Mouse (Mus musculus): ENCODE data around the gene Rars. TPM values are rescaled to one million over a fixed set of nuclear protein-coding genes. Genes with fewer than 3 reads are reported as not detected.
A peak's percentile ranks its signal among the peaks of the same experiment; 100 is the strongest.

The Rars gene
- polyA plus RNA-seq, 1 experiment from 2014 or later, result 73.1 TPM

GRCm38 (mm10) chr11:35784537-35784936 is 49.8 kb downstream of the Rars start:
- no peaks in the 10 kb centered on the region for H3K9me3 ChIP-seq (ENCODE audit: control insufficient read depth, low read length)
- H3K4me2 ChIP-seq (ENCODE audit: low read length), result no peak overlapping the region
- ATAC-seq (ENCODE audit: low FRiP score, low TSS enrichment) (no peak), DNase-seq (no peak)
- no peaks in the 10 kb centered on the region for H3K4me1 ChIP-seq (ENCODE audit: control insufficient read depth, insufficient read depth, low read length)
- 95% methylated on average over 4 of the region's 4 CpGs for WGBS
- H3K27ac ChIP-seq (replicated peaks; ENCODE audit: low read depth, low read length), result no peak overlapping the region
- H3K36me3 ChIP-seq (ENCODE audit: control insufficient read depth, insufficient read depth, low read length), result peaks cover 71% of the 10 kb centered on the region
- no peaks in the 10 kb centered on the region for H3K27me3 ChIP-seq (ENCODE audit: control insufficient read depth, insufficient read depth, low read length)
- no peak overlapping the region for H3K4me3 ChIP-seq (replicated peaks; ENCODE audit: low read depth, low read length)
- no peak overlapping the region for H3K9ac ChIP-seq (replicated peaks; ENCODE audit: low read length)

DNA sequence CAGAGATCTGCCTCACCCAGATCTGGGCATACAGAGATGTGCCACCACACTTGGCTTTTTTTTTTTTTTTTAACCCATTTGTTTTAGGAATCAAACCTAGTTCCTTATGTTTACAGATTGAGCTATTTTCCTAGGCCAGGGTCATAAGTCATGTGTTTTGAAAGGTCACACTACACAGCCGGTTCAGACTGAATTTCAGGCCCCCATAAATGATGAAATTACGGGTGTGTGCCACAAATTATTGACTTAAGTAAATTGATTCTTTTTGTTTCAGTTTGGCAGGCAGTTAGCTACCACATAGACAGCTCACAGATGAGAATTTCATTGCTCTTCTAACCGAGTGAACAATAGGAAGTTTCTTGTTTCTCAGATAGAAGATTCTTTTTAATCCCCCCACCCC is 50.3 kb downstream of the Rars start:
- H3K27me3 ChIP-seq (ENCODE audit: control insufficient read depth, insufficient read depth, low read length), result no peaks in the 10 kb centered on the region
- DNase-seq (no peak), ATAC-seq (ENCODE audit: low FRiP score, low TSS enrichment) (no peak)
- H3K27ac ChIP-seq (replicated peaks; ENCODE audit: low read depth, low read length), result no peak overlapping the region
- H3K9ac ChIP-seq (replicated peaks; ENCODE audit: low read length), result no peak overlapping the region
- no peaks in the 10 kb centered on the region for H3K9me3 ChIP-seq (ENCODE audit: control insufficient read depth, low read length)
- no peak overlapping the region for H3K4me2 ChIP-seq (ENCODE audit: low read length)
- no peak overlapping the region for H3K4me3 ChIP-seq (replicated peaks; ENCODE audit: low read depth, low read length)
- 91% methylated on average over 3 of the region's 3 CpGs for WGBS
- H3K36me3 ChIP-seq (ENCODE audit: control insufficient read depth, insufficient read depth, low read length), result peaks cover 75% of the 10 kb centered on the region
- no peaks in the 10 kb centered on the region for H3K4me1 ChIP-seq (ENCODE audit: control insufficient read depth, insufficient read depth, low read length)

GRCm38 (mm10) chr11:35783038-35783437 is 51.3 kb downstream of the Rars start:
- DNase-seq (no peak), ATAC-seq (ENCODE audit: low FRiP score, low TSS enrichment) (no peak)
- Histone ChIP-seq H3K4me1 (ENCODE audit: control insufficient read depth, insufficient read depth, low read length) (no peaks in the 10 kb centered on the region), H3K4me2 (ENCODE audit: low read length) (no peak overlapping the region), H3K9me3 (ENCODE audit: control insufficient read depth, low read length) (no peaks in the 10 kb centered on the region), H3K27me3 (ENCODE audit: control insufficient read depth, insufficient read depth, low read length) (no peaks in the 10 kb centered on the region), H3K9ac (replicated peaks; ENCODE audit: low read length) (no peak overlapping the region), H3K36me3 (ENCODE audit: control insufficient read depth, insufficient read depth, low read length) (peaks cover 83% of the 10 kb centered on the region), H3K4me3 (replicated peaks; ENCODE audit: low read depth, low read length) (no peak overlapping the region), H3K27ac (replicated peaks; ENCODE audit: low read depth, low read length) (no peak overlapping the region)
- WGBS, result 92% methylated on average over 5 of the region's 5 CpGs

DNA sequence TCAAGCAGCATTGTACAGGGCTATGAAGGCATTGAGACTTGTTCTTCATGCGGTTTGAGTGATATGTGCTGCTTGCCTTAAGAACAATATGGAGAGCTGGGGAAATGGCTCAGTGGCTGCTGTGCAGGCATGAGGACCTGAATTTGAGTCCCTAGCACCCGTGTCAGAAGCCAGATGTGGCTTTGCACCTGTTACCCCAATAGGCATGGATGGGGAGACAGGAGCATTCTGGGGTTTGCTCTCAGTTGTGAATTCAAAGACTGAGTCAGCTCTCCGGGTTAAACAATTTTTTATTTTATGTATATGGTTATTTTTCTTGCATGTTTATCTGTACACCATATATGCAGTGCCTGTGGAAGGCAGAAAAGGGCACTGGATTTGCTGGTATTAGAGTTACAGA is 51.9 kb downstream of the Rars start:
- Histone ChIP-seq H3K9ac (replicated peaks; ENCODE audit: low read length) (no peak overlapping the region), H3K4me1 (ENCODE audit: control insufficient read depth, insufficient read depth, low read length) (no peaks in the 10 kb centered on the region), H3K36me3 (ENCODE audit: control insufficient read depth, insufficient read depth, low read length) (peaks cover 86% of the 10 kb centered on the region), H3K27me3 (ENCODE audit: control insufficient read depth, insufficient read depth, low read length) (no peaks in the 10 kb centered on the region), H3K27ac (replicated peaks; ENCODE audit: low read depth, low read length) (no peak overlapping the region), H3K4me3 (replicated peaks; ENCODE audit: low read depth, low read length) (no peak overlapping the region), H3K9me3 (ENCODE audit: control insufficient read depth, low read length) (no peaks in the 10 kb centered on the region), H3K4me2 (ENCODE audit: low read length) (no peak overlapping the region)
- WGBS, result over 99% methylated on average over 3 of the region's 3 CpGs
- no peak for DNase-seq
- no peak for ATAC-seq (ENCODE audit: low FRiP score, low TSS enrichment)

DNA sequence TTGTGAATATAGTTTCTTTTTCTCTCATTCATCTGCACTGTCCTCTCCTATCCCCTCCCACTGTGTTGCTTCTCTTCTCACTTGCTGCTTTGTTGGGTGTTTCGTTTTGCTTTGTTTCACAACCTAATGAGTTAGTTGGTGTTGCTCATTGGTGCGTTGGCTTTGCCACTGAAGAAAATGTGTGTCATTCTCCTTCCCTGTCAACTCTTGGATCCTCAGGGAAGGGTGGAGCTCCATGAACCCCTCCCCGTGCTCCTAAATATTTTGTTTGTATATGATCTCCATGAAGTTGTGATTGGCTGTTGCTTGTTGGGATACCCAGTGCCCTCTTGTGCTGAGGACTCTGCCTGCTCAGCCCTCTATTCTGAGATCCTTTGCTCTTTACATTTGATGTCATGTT is 54.0 kb downstream of the Rars start:
- Histone ChIP-seq H3K4me2 (ENCODE audit: low read length) (no peak overlapping the region), H3K27me3 (ENCODE audit: control insufficient read depth, insufficient read depth, low read length) (no peaks in the 10 kb centered on the region), H3K36me3 (ENCODE audit: control insufficient read depth, insufficient read depth, low read length) (peaks cover 86% of the 10 kb centered on the region), H3K9ac (replicated peaks; ENCODE audit: low read length) (no peak overlapping the region), H3K4me3 (replicated peaks; ENCODE audit: low read depth, low read length) (no peak overlapping the region), H3K4me1 (ENCODE audit: control insufficient read depth, insufficient read depth, low read length) (no peaks in the 10 kb centered on the region), H3K9me3 (ENCODE audit: control insufficient read depth, low read length) (no peaks in the 10 kb centered on the region), H3K27ac (replicated peaks; ENCODE audit: low read depth, low read length) (no peak overlapping the region)
- ATAC-seq (ENCODE audit: low FRiP score, low TSS enrichment) (no peak), DNase-seq (no peak)
- 87% methylated on average over 3 of the region's 3 CpGs for WGBS

GRCm38 (mm10) chr11:35776452-35776851 is 57.9 kb downstream of the Rars start:
- 91% methylated on average over 3 of the region's 3 CpGs for WGBS
- no peak for ATAC-seq (ENCODE audit: low FRiP score, low TSS enrichment)
- H3K36me3 ChIP-seq (ENCODE audit: control insufficient read depth, insufficient read depth, low read length), result peaks cover 47% of the 10 kb centered on the region
- H3K27me3 ChIP-seq (ENCODE audit: control insufficient read depth, insufficient read depth, low read length), result no peaks in the 10 kb centered on the region
- no peak overlapping the region for H3K27ac ChIP-seq (replicated peaks; ENCODE audit: low read depth, low read length)
- H3K4me3 ChIP-seq (replicated peaks; ENCODE audit: low read depth, low read length), result no peak overlapping the region
- no peak overlapping the region for H3K9ac ChIP-seq (replicated peaks; ENCODE audit: low read length)
- no peak overlapping the region for H3K4me2 ChIP-seq (ENCODE audit: low read length)
- H3K9me3 ChIP-seq (ENCODE audit: control insufficient read depth, low read length), result no peaks in the 10 kb centered on the region
- H3K4me1 ChIP-seq (ENCODE audit: control insufficient read depth, insufficient read depth, low read length), result peaks cover 8% of the 10 kb centered on the region; the same call in 1 of the 2 replicates
- DNase-seq, result no peak

- Histone ChIP-seq H3K27ac (replicated peaks; ENCODE audit: low read depth, low read length) (no peak overlapping the region), H3K27me3 (ENCODE audit: control insufficient read depth, insufficient read depth, low read length) (no peaks in the 10 kb centered on the region), H3K9ac (replicated peaks; ENCODE audit: low read length) (no peak overlapping the region), H3K36me3 (ENCODE audit: control insufficient read depth, insufficient read depth, low read length) (peaks cover 44% of the 10 kb centered on the region), H3K4me3 (replicated peaks; ENCODE audit: low read depth, low read length) (no peak overlapping the region), H3K4me2 (ENCODE audit: low read length) (no peak overlapping the region), H3K9me3 (ENCODE audit: control insufficient read depth, low read length) (no peaks in the 10 kb centered on the region), H3K4me1 (ENCODE audit: control insufficient read depth, insufficient read depth, low read length) (peaks cover 17% of the 10 kb centered on the region)
- DNase-seq, result no peak
- ATAC-seq (ENCODE audit: low FRiP score, low TSS enrichment), result no peak
- WGBS, result 96% methylated on average over 3 of the region's 3 CpGs
Observed at GRCm38 (mm10) chr11:35775606-35776005, 58.7 kb downstream of the Rars start.

DNA sequence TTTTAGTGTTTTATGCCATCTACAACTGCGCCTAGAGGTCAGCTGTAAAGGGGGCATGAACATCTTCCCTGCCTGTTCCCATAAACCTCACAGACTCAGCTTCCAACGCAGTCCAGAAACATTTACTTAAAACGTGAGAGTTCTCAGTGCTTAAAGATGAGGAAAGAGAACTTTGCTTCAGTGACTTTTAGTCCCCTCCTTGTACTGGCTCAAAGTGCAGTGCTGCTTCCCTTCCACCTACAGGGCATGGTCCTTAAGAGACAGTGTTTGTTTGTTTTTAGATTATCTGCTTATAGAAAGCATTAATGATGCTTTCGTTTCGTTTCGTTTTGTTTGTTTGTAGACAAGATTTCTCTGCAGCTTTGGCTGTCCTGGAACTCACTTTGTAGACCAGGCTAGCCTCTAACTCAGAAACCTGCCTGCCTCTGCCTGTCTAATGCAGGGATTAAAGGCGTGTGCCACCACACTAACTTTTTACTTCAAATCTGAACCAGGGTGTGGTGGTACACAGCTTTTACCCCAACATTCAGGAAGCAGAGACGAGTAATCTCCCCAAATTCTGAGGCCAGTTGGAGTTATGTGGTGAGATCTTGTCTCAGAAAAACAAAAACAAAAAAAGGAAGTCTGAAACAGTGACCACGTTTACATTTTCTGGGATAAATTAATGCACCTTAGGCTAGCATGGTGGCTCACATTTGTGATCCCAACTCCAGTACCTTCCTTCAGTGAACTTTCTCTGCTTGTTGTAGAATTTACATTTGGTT is 63.4 kb downstream of the Rars start:
- ATAC-seq (ENCODE audit: low FRiP score, low TSS enrichment) (no peak), DNase-seq (no peak)
- H3K9ac ChIP-seq (replicated peaks; ENCODE audit: low read length), result peak overlapping the region; percentile 98
- peak overlapping the region; percentile 79 for H3K4me2 ChIP-seq (ENCODE audit: low read length)
- peaks cover 19% of the 10 kb centered on the region for H3K4me1 ChIP-seq (ENCODE audit: control insufficient read depth, insufficient read depth, low read length)
- 72% methylated on average over 9 of the region's 9 CpGs for WGBS
- H3K4me3 ChIP-seq (replicated peaks; ENCODE audit: low read depth, low read length), result peak overlapping the region; percentile 94
- no peak overlapping the region for H3K27ac ChIP-seq (replicated peaks; ENCODE audit: low read depth, low read length)
- no peaks in the 10 kb centered on the region for H3K27me3 ChIP-seq (ENCODE audit: control insufficient read depth, insufficient read depth, low read length)
- no peaks in the 10 kb centered on the region for H3K9me3 ChIP-seq (ENCODE audit: control insufficient read depth, low read length)
- no peaks in the 10 kb centered on the region for H3K36me3 ChIP-seq (ENCODE audit: control insufficient read depth, insufficient read depth, low read length)

DNA sequence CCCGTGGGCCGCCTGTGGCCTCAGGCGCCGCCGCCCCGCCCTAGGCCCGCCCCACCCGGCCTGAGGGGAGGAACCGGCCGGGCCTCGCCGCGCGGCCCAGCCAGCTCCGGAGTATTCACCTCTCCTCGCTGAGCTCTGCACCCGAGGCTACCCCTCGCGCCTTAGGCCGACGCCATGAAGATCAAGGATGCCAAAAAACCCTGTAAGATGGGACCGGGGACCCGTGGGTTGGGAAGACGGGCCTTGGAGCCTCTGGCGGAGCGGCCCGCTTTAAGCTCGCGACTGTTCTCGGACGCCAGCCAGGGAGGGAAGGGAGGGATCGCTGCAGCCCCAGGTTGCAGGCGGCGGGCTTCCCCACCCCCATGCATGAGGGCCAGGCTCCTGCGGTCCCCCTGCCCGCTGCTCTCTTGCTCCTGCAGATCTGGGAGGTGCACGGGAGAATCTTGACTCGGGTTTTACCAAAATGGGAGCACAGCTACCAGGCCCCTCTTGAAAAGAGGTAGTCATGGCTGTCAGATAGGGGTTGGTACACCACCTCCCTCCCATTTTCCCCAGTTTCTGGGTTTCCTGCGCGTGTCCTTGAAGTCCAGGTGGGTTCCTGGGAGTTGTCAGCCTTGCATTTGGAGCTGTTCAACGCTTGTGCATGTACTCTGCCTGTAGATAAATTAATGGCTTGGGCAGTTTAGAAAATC is 64.4 kb downstream of the Rars start:
- Histone ChIP-seq H3K27ac (replicated peaks; ENCODE audit: low read depth, low read length) (peak overlapping the region; percentile 96), H3K9ac (replicated peaks; ENCODE audit: low read length) (peak overlapping the region; percentile 98), H3K4me1 (ENCODE audit: control insufficient read depth, insufficient read depth, low read length) (peaks cover 19% of the 10 kb centered on the region), H3K4me3 (replicated peaks; ENCODE audit: low read depth, low read length) (peak overlapping the region; percentile 94), H3K36me3 (ENCODE audit: control insufficient read depth, insufficient read depth, low read length) (no peaks in the 10 kb centered on the region), H3K27me3 (ENCODE audit: control insufficient read depth, insufficient read depth, low read length) (no peaks in the 10 kb centered on the region), H3K4me2 (ENCODE audit: low read length) (peak overlapping the region; percentile 79), H3K9me3 (ENCODE audit: control insufficient read depth, low read length) (no peaks in the 10 kb centered on the region)
- 0% methylated on average over 41 of the region's 41 CpGs for WGBS
- ATAC-seq (ENCODE audit: low FRiP score, low TSS enrichment) (peak; percentile 87), DNase-seq (no peak)
